Mouse (Mus musculus) brain, adult 2 months (tissue): Measurements from ENCODE around the gene Prex1.
A peak's percentile ranks its signal among the peaks of the same experiment; 100 is the strongest.

Experiments used
- DNase-seq: peaks from one replicate; pipeline ENCODE4 v3.0.0; 2011; ENCODE audit warnings: low read depth, low spot score

Prex1 gene

GRCm38 (mm10) chr2:166606481-166607245 is 107.0 kb downstream of the Prex1 start:
- DNase-seq = no peak

- peak; percentile 65 for DNase-seq
Observed at GRCm38 (mm10) chr2:166606053-166606452, 107.6 kb downstream of the Prex1 start.

DNA sequence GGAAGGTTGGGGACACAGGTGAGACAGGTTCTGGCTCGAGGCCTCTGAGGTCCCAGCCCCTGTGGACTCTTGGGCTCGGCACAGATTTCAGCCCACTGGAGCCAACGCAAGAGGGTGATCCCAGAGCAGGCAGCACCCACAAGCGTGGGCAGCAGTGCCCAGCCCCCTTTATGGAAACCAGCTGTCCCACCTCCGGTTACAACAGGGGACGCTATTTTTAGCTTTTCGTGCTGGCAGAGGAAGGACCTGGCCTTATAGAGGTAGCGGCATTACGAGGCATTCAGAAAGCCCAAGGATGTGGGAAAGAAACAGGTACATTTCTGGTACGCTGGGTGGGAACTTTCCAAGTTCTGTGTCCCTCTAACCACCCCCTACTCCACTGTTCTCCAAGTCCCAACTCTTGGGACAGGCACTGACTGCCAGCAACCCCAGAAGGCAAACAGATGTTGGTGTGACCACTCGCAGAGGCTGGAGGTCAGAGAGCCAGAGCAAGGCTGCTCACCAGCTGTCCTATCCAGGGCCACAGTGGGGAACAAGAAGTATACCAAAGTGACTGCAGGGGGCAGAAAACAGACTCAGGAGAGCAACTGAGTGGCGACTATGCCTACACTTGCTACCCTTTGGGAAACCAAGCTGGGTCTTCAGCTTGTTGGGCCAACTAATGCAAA is 108.3 kb downstream of the Prex1 start:
- DNase-seq = no peak

GRCm38 (mm10) chr2:166602948-166603347 is 110.7 kb downstream of the Prex1 start:
- peak; percentile 52 for DNase-seq

DNA sequence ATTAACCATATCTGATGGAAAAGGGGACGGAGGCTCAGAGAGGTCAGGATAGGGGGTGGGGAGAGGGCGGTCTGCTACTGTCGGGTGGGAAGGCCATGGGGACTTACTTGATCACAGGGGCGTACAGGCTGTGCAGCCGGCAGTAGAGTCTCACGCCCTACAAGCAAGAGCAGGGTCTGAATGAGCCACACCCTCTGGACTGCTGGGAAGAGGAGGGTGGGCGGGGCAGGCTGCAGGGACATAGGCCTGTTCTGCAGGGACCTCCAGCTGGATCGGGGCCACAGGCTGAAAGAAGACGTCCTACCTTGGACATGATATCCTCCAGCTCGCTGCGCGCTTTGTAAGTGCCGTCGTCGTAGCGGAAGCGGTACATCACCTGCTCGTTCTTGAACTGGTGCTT is 112.2 kb downstream of the Prex1 start:
- no peak for DNase-seq

DNA sequence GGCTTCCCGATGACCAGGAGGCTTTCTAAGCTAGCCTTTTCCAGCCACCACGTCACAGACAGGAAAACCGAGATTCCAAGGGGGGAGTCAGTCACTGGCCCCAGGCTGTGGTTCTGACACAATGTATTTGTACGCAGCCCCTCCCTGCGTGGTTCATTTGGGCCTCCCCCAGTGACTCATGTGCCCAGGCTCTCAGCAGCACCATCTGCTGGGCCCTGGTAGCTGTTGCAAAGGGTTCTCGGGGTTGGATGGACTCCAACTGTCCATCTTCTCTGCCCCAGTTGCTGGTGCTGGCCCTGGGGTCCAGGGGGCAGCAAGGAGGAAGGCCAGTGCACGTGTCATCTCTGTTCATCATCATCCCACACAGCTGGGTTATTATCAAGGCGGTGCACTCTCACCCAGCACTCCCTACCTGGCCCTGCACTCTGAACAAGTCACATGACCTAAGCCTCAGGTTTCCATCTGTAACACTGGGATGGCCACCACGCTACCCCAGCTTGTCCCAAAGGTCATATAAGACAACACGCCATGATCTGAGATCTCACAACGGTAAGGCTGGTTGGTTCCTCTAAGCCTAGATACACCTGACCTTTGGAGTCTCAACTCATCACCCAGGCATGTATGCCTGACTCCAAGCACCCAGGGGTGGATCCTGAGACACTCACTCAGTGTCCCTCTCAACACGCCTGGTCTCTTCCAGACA is 115.0 kb downstream of the Prex1 start:
- peak; percentile 24 for DNase-seq

GRCm38 (mm10) chr2:166597763-166598162 is 115.9 kb downstream of the Prex1 start:
- DNase-seq = no peak

- DNase-seq = peak; percentile 84
Observed at GRCm38 (mm10) chr2:166592034-166592912, 121.4 kb downstream of the Prex1 start.

DNA sequence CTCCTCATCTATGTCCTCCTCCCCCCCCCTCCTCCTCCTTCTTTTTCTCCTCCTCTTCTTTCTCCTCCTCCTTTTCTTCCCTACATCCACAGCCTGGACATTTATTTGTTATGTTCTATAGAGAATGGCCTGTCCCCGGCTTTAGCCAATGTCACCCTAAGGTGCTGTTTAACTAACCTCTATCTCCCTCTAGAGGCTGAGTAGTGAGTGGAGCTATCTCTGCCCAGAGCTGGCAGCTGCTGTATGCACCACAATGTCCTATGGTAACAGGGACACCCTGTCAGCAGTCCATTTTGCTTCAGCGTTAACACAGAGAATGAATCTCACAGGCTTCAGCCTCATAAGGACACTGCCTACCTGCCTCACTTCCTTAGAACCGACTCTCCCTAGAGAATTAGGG is 129.1 kb downstream of the Prex1 start:
- DNase-seq = peak; percentile 46

GRCm38 (mm10) chr2:166583292-166583691 is 130.3 kb downstream of the Prex1 start:
- DNase-seq = no peak

DNA sequence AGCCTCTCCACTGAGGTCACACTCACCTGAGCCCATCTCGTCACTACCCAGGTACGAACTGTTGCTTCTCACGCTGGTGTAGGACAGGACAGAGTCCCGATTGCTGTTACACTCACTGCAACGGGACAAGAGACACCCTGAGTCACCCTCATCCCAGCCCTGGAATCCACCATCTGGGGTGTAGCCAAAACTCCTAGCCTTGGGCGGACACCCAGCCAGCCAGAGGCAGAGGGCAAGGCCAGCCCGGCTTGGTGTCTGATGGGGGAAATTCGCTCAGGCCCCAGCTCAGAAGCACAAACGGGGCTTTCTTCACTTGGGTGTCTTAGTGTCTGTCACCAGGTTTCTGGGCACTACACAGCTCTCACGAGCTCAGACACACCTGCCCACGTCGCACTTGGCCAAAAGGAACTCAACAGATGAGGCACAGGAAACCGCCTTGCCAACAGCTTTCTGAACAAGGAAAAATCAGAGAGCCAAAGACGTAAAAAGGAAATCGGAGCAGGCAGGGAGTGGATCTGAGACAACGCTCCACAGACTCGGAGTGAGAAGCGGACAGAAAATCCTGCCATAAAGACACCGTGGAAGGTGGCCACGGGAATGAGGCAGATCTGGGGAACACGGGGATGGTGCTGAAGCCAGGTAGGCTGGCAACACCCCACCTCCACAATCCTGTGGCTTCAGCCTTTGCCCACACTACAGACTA is 131.6 kb downstream of the Prex1 start:
- peak; percentile 80 for DNase-seq

- DNase-seq = no peak
Observed at GRCm38 (mm10) chr2:166579793-166580192, 133.8 kb downstream of the Prex1 start.

DNA sequence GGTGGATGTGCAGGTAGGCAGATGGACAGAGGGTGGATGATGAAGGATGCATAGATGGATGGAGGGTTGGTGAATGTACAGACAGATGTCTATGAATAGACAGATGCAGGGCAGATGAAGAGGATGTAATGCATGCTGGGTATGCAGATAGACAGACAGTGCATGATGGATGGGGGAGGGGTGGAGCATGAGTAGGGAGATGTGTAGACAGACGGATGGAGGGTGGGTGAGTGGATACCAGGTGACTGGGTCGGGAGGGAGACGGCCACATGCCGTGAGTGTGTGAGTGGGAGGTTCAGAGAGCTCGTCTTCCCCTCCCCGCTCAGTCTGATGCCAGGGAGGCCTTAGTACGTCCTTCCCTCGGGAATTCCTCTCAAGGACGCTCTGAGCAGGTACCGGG is 134.3 kb downstream of the Prex1 start:
- DNase-seq = no peak

- DNase-seq = peak; percentile 79
Observed at GRCm38 (mm10) chr2:166575419-166575818, 138.2 kb downstream of the Prex1 start.

DNA sequence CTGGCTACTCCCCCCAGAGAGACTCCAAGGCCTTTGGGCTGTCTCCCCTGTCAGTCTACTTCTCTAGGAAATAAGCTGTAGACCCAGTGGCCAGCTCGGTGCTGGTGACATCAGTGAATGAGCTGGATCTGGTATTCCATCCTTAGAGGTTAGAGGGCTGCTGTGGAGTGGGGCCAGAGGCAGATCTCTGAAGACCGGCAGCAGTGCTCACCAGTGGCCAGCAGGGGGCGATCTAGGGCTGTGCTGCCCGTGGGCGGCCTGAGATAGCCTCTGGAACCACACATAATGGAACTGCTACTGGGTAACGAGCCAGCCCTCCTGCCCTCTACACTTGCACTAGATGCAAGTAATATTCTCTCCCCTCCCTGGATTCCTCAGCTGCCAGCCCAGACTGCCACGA is 138.7 kb downstream of the Prex1 start:
- peak; percentile 67 for DNase-seq

DNA sequence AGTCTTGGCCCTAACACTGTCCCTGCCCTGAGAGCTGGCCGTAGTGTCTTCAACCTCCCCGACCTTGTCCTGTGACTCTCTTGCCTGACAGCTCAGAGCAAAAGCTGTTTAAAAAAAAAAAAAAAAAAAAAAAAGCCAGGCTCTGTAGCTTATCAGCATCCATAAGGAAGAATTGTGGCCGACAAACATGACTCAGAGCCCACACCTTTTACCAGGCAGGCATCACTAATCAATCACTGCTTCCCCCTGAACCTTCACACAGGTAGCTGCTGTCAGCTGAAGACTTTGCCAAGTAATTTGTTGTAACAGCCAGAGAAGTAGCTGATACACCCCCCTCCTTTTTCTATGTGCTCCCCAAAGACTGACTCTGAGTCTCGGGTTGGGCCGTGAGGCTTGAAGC is 140.0 kb downstream of the Prex1 start:
- no peak for DNase-seq

DNA sequence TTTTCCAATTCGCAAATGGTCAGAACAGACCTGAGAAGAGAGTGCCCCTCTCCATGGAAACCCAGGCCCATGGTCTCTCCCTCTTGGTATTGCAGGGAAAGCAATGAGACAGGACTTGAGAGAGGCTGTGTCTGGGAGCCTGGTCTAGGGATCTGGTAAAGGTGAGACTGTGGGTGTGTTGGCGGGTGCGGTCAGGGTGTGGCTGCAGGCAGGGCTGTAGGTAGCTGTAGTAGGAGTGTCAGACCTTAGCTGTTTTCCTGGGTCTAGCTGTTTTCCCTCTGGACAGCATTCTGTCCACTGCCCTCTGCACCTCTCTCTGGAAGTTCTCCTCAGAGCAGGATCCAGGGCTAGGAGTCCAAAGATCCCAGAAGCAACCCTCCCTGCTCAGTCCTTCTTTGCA is 141.3 kb downstream of the Prex1 start:
- no peak for DNase-seq

DNA sequence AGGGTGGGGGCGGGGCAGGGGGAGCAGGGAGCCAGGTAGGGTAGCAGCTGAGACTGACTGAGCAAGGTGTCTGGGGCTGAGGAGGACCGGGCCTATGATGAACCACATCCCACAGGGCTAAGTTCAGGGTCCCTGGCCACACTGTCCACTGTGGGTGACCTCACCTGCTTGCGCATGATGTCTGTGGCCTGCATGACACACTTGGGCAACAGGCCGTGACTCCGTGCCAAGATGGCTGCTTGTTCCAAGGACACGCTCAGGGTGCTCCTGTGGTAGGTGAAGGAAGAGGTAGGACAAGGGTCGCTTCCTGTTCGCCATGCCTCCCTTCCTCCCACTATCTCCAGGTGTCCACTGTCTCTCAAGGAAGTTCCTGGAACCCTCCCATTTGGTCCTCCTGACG is 144.4 kb downstream of the Prex1 start:
- no peak for DNase-seq

- no peak for DNase-seq
Observed at GRCm38 (mm10) chr2:166565503-166565902, 148.1 kb downstream of the Prex1 start.

GRCm38 (mm10) chr2:166564455-166564854 is 149.2 kb downstream of the Prex1 start:
- peak; percentile 60 for DNase-seq

- DNase-seq = peak; percentile 85
Observed at GRCm38 (mm10) chr2:166563890-166564289, 149.7 kb downstream of the Prex1 start.
